Mouse (Mus musculus) mouse embryonic stem cell (cell line): Measurements from ENCODE around the gene Fam90a1a.

Experiments used
- in situ Hi-C, 2 experiments: fragments of 300-500 bp; cut with MboI; formaldehyde crosslinking; loops; 1 replicate in 1 of 2; 3 replicates in 1 of 2; pipeline ENCODE4 v1.14.3; 2019 to 2020; ENCODE audit warnings: low sequenced_read_pairs in 2 of 2, low pct_unique_long_range_greater_than_20kb in 1 of 2, mixed read lengths in 1 of 2; ENCODE audit not compliant: unreplicated experiment in 1 of 2

The Fam90a1a gene

GRCm38 (mm10) chr8:22009403-22009802, 50.9 kb downstream of the Fam90a1a start:
- in situ Hi-C loops, result no loop called here

GRCm38 (mm10) chr8:22013034-22013707, 54.7 kb downstream of the Fam90a1a start:
- in situ Hi-C loops, result no loop called here
